Mouse (Mus musculus) small intestine, adult 2 months (tissue): ENCODE results near the gene Mmgt2. TPM values are rescaled to one million over a fixed set of nuclear protein-coding genes. Genes with fewer than 3 reads are reported as not detected.

Experiments
- H3K27ac ChIP-seq: fragments of 200-500 bp; 2 replicates; pipeline ENCODE4 v1.5.1; 2012; ENCODE audit warnings: low read depth, low read length, control low read depth, inconsistent platforms; ENCODE audit not compliant: insufficient read depth
- H3K27me3 ChIP-seq: fragments of 200-500 bp; 2 replicates; pipeline ENCODE4 v1.6.1; 2012; ENCODE audit warnings: mild to moderate bottlenecking, moderate library complexity, low read length, inconsistent platforms; ENCODE audit not compliant: control insufficient read depth, insufficient read depth
- H3K36me3 ChIP-seq: fragments of 200-500 bp; 2 replicates; pipeline ENCODE4 v1.6.1; 2012; ENCODE audit warnings: mild to moderate bottlenecking, low read length, control low read depth, inconsistent platforms; ENCODE audit not compliant: control insufficient read depth, insufficient read depth
- H3K4me1 ChIP-seq: fragments of 200-500 bp; 2 replicates; pipeline ENCODE4 v1.6.1; 2012; ENCODE audit warnings: low read length, inconsistent platforms, mixed read lengths; ENCODE audit not compliant: control insufficient read depth, insufficient read depth, insufficient read length
- H3K4me3 ChIP-seq: fragments of 200-500 bp; 2 replicates; pipeline ENCODE4 v1.5.1; 2012; ENCODE audit warnings: low read depth, mild to moderate bottlenecking, control low read depth, inconsistent platforms, low read length, moderate library complexity
- CTCF ChIP-seq: fragments of 200-500 bp; IDR thresholded peaks from 2 replicates; pipeline ENCODE4 v1.5.1; 2012; ENCODE audit warnings: low read depth, mild to moderate bottlenecking, control low read depth, inconsistent platforms, low read length, moderate library complexity, mixed read lengths; ENCODE audit not compliant: insufficient replicate concordance, insufficient read length; ENCODE audit errors: extremely low read depth
- POLR2A ChIP-seq: fragments of 200-500 bp; IDR thresholded peaks from 2 replicates; pipeline ENCODE4 v1.6.1; 2012; ENCODE audit warnings: low read depth, mild to moderate bottlenecking, control low read depth, inconsistent platforms, low read length, moderate library complexity
- WGBS: fragments of 180-500 bp; shearing (Covaris S2); methylation state at CpG from one replicate; pipeline ENCODE4 v1.1.7; 2018; 5-methylcytosine and 5-hydroxymethylcytosine counted together
- polyA plus RNA-seq: library from polyadenylated mRNA; depleted of rRNA; stranded (reverse); fragments of >200 nt; gene quantifications from 2 replicates; pipeline ENCODE4 v1.2.3, GENCODE M21; 2012; rRNA removed

Mmgt2 gene
- 20.0 and 26.4 TPM in 2 replicates for polyA plus RNA-seq

GRCm38 (mm10) chr11:62648591-62649391, at the start of gene Mmgt2:
Mmgt2 (plus strand) TSS chr11:62648664.
- 1% methylated on average over 46 of the region's 53 CpGs for WGBS
- H3K27ac ChIP-seq, result peak within 1 kb of the TSS; percentile 93
- peak within 1 kb of the TSS; percentile 94 for H3K4me3 ChIP-seq
- TF ChIP-seq CTCF (peak; percentile 78), POLR2A (peak; percentile 39; the same call in 1 of the 2 replicates)
- H3K4me1 ChIP-seq, result peaks cover 28% of the 10 kb centered on the region; the same call in 1 of the 2 replicates
- no peaks in the 10 kb centered on the region for H3K27me3 ChIP-seq
- peaks cover 2% of the 10 kb centered on the region for H3K36me3 ChIP-seq

- 10% methylated on average over 17 of the region's 17 CpGs for WGBS
- Histone ChIP-seq H3K36me3 (peaks cover 35% of the 10 kb centered on the region), H3K27ac (no peak overlapping the region), H3K4me3 (peak overlapping the region; percentile 66), H3K27me3 (no peaks in the 10 kb centered on the region), H3K4me1 (peaks cover 10% of the 10 kb centered on the region; the same call in 1 of the 2 replicates)
- no peak for TF ChIP-seq CTCF
- no peak for TF ChIP-seq POLR2A
Measured at GRCm38 (mm10) chr11:62601732-62602618, 46.5 kb upstream of the Mmgt2 start.

GRCm38 (mm10) chr11:62602619-62603311, 45.7 kb upstream of the Mmgt2 start:
- under 1% methylated on average over 58 of the region's 58 CpGs for WGBS
- peaks cover 42% of the 10 kb centered on the region for H3K36me3 ChIP-seq
- no peaks in the 10 kb centered on the region for H3K27me3 ChIP-seq
- H3K27ac ChIP-seq, result peak overlapping the region; percentile 67
- peaks cover 10% of the 10 kb centered on the region; the same call in 1 of the 2 replicates for H3K4me1 ChIP-seq
- TF ChIP-seq POLR2A, result peak; percentile 98
- no peak for TF ChIP-seq CTCF
- peak overlapping the region; percentile 66 for H3K4me3 ChIP-seq

DNA sequence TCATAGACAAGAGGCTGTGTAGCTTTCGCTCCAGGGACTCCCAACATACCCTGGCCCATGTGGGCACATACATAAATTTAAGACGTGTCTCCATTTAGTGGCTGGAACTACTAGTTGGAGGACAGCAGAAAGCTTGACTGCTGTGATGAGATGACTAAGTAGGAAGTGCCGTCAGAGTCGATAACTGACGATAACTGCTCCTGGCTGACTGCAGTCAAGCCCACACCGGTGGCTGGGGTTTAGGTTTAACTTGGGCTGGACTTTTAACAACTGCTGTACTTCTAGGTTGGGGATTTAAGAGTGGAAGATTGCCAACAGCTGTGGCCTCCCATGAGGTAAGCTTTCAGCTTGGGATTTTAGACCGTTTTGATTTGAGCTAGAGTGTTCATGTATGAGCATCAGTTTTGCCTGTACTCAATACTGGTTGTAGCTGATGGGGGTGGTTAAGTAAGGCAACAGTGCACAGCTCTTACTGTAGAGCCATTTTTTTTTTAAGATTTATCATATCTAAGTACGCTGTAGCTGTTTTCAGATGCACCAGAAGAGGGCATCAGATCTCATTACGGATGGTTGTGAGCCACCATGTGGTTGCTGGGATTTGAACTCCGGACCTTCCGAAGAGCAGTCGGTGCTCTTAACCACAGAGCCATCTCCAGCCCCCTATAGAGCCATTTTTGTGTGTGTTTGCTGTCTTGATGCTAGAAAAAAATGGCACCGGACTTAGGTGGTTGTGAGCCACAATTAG, 45.0 kb upstream of the Mmgt2 start:
- H3K4me3 ChIP-seq, result peak overlapping the region; percentile 66
- peaks cover 45% of the 10 kb centered on the region for H3K36me3 ChIP-seq
- TF ChIP-seq CTCF (no peak), POLR2A (no peak)
- H3K27ac ChIP-seq, result peak overlapping the region; percentile 67
- WGBS, result 0% methylated on average over 13 of the region's 13 CpGs
- peaks cover 10% of the 10 kb centered on the region; the same call in 1 of the 2 replicates for H3K4me1 ChIP-seq
- H3K27me3 ChIP-seq, result no peaks in the 10 kb centered on the region

- 14% methylated on average over 5 of the region's 5 CpGs for WGBS
- Histone ChIP-seq H3K4me3 (peak overlapping the region; percentile 11; the same call in 1 of the 2 replicates), H3K27ac (no peak overlapping the region), H3K27me3 (no peaks in the 10 kb centered on the region), H3K4me1 (peaks cover 7% of the 10 kb centered on the region; the same call in 1 of the 2 replicates), H3K36me3 (peaks cover 48% of the 10 kb centered on the region)
- no peak for TF ChIP-seq CTCF
- TF ChIP-seq POLR2A, result no peak
Measured at GRCm38 (mm10) chr11:62604123-62604706, 44.2 kb upstream of the Mmgt2 start.

GRCm38 (mm10) chr11:62604886-62605618, 43.4 kb upstream of the Mmgt2 start:
- Histone ChIP-seq H3K27ac (no peak overlapping the region), H3K4me1 (peaks cover 4% of the 10 kb centered on the region; the same call in 1 of the 2 replicates), H3K4me3 (no peak overlapping the region), H3K27me3 (no peaks in the 10 kb centered on the region), H3K36me3 (peaks cover 48% of the 10 kb centered on the region)
- WGBS, result 35% methylated on average over 3 of the region's 3 CpGs
- TF ChIP-seq POLR2A, result no peak
